Mouse (Mus musculus): ENCODE measurements at regions not wholly inside any gene's neighbourhood (a gene's known extent, or its start where the extent isn't known, plus 50 kb on each side); places are given as distances from the start of the nearest gene placed in this dataset.

- Histone ChIP-seq H3K9me3 (ENCODE audit: control insufficient read depth, low read length) (no peaks in the 10 kb centered on the region), H3K9ac (ENCODE audit: low read length) (no peak overlapping the region), H3K27me3 (ENCODE audit: control insufficient read depth, insufficient read depth, low read depth, low read length) (no peaks in the 10 kb centered on the region), H3K4me3 (ENCODE audit: low read length) (no peak overlapping the region), H3K4me2 (ENCODE audit: low read depth, low read length) (no peak overlapping the region), H3K27ac (ENCODE audit: low read length) (no peak overlapping the region), H3K36me3 (ENCODE audit: control insufficient read depth, insufficient read depth, low read length) (no peaks in the 10 kb centered on the region), H3K4me1 (replicated peaks; ENCODE audit: control insufficient read depth, insufficient read depth, low read length) (no peaks in the 10 kb centered on the region)
- WGBS, result 29% methylated on average over 3 of the region's 3 CpGs
- no peak for ATAC-seq (ENCODE audit: low read depth)
These were observed 65.2 kb downstream of the Slc30a10 start for GRCm38 (mm10) chr1:185519811-185520210.

GRCm38 (mm10) chr1:185524020-185524419, 69.4 kb downstream of the Slc30a10 start:
- Histone ChIP-seq H3K9me3 (ENCODE audit: control insufficient read depth, low read length) (no peaks in the 10 kb centered on the region), H3K4me3 (ENCODE audit: low read length) (no peak overlapping the region), H3K4me1 (replicated peaks; ENCODE audit: control insufficient read depth, insufficient read depth, low read length) (no peaks in the 10 kb centered on the region), H3K9ac (ENCODE audit: low read length) (no peak overlapping the region), H3K36me3 (ENCODE audit: control insufficient read depth, insufficient read depth, low read length) (no peaks in the 10 kb centered on the region), H3K4me2 (ENCODE audit: low read depth, low read length) (no peak overlapping the region), H3K27ac (ENCODE audit: low read length) (no peak overlapping the region), H3K27me3 (ENCODE audit: control insufficient read depth, insufficient read depth, low read depth, low read length) (no peaks in the 10 kb centered on the region)
- WGBS, result 56% methylated on average over 10 of the region's 10 CpGs
- ATAC-seq (ENCODE audit: low read depth), result peak; percentile 28; the same call in 1 of the 2 replicates

GRCm38 (mm10) chr1:185533471-185533870, 78.8 kb downstream of the Slc30a10 start:
- H3K27me3 ChIP-seq (ENCODE audit: control insufficient read depth, insufficient read depth, low read depth, low read length), result no peaks in the 10 kb centered on the region
- ATAC-seq (ENCODE audit: low read depth), result no peak
- no peaks in the 10 kb centered on the region for H3K9me3 ChIP-seq (ENCODE audit: control insufficient read depth, low read length)
- 92% methylated on average over 5 of the region's 5 CpGs for WGBS
- H3K9ac ChIP-seq (ENCODE audit: low read length), result no peak overlapping the region
- H3K27ac ChIP-seq (ENCODE audit: low read length), result no peak overlapping the region
- no peaks in the 10 kb centered on the region for H3K36me3 ChIP-seq (ENCODE audit: control insufficient read depth, insufficient read depth, low read length)
- no peaks in the 10 kb centered on the region for H3K4me1 ChIP-seq (replicated peaks; ENCODE audit: control insufficient read depth, insufficient read depth, low read length)
- H3K4me3 ChIP-seq (ENCODE audit: low read length), result no peak overlapping the region
- no peak overlapping the region for H3K4me2 ChIP-seq (ENCODE audit: low read depth, low read length)

GRCm38 (mm10) chr1:185534129-185534528, 79.5 kb downstream of the Slc30a10 start:
- 74% methylated on average over 1 of the region's 1 CpGs for WGBS
- Histone ChIP-seq H3K9ac (ENCODE audit: low read length) (no peak overlapping the region), H3K4me2 (ENCODE audit: low read depth, low read length) (no peak overlapping the region), H3K27ac (ENCODE audit: low read length) (no peak overlapping the region), H3K27me3 (ENCODE audit: control insufficient read depth, insufficient read depth, low read depth, low read length) (no peaks in the 10 kb centered on the region), H3K4me3 (ENCODE audit: low read length) (no peak overlapping the region), H3K9me3 (ENCODE audit: control insufficient read depth, low read length) (no peaks in the 10 kb centered on the region), H3K36me3 (ENCODE audit: control insufficient read depth, insufficient read depth, low read length) (no peaks in the 10 kb centered on the region), H3K4me1 (replicated peaks; ENCODE audit: control insufficient read depth, insufficient read depth, low read length) (no peaks in the 10 kb centered on the region)
- no peak for ATAC-seq (ENCODE audit: low read depth)

- Histone ChIP-seq H3K9me3 (ENCODE audit: control insufficient read depth, low read length) (no peaks in the 10 kb centered on the region), H3K4me2 (ENCODE audit: low read depth, low read length) (no peak overlapping the region), H3K9ac (ENCODE audit: low read length) (no peak overlapping the region), H3K27ac (ENCODE audit: low read length) (no peak overlapping the region), H3K4me1 (replicated peaks; ENCODE audit: control insufficient read depth, insufficient read depth, low read length) (no peaks in the 10 kb centered on the region), H3K36me3 (ENCODE audit: control insufficient read depth, insufficient read depth, low read length) (no peaks in the 10 kb centered on the region), H3K4me3 (ENCODE audit: low read length) (no peak overlapping the region), H3K27me3 (ENCODE audit: control insufficient read depth, insufficient read depth, low read depth, low read length) (no peaks in the 10 kb centered on the region)
- WGBS, result 63% methylated on average over 6 of the region's 6 CpGs
- peak; percentile 26; the same call in 1 of the 2 replicates for ATAC-seq (ENCODE audit: low read depth)
These were observed 80.7 kb downstream of the Slc30a10 start for GRCm38 (mm10) chr1:185535321-185535720.

GRCm38 (mm10) chr1:185537236-185537635, 82.6 kb downstream of the Slc30a10 start:
- Histone ChIP-seq H3K27me3 (ENCODE audit: control insufficient read depth, insufficient read depth, low read depth, low read length) (no peaks in the 10 kb centered on the region), H3K9me3 (ENCODE audit: control insufficient read depth, low read length) (no peaks in the 10 kb centered on the region), H3K27ac (ENCODE audit: low read length) (no peak overlapping the region), H3K4me3 (ENCODE audit: low read length) (no peak overlapping the region), H3K9ac (ENCODE audit: low read length) (no peak overlapping the region), H3K4me1 (replicated peaks; ENCODE audit: control insufficient read depth, insufficient read depth, low read length) (no peaks in the 10 kb centered on the region), H3K36me3 (ENCODE audit: control insufficient read depth, insufficient read depth, low read length) (no peaks in the 10 kb centered on the region), H3K4me2 (ENCODE audit: low read depth, low read length) (no peak overlapping the region)
- ATAC-seq (ENCODE audit: low read depth), result no peak
- 83% methylated on average over 4 of the region's 4 CpGs for WGBS

GRCm38 (mm10) chr1:185539458-185539857, 84.8 kb downstream of the Slc30a10 start:
- Histone ChIP-seq H3K9ac (ENCODE audit: low read length) (no peak overlapping the region), H3K9me3 (ENCODE audit: control insufficient read depth, low read length) (no peaks in the 10 kb centered on the region), H3K4me2 (ENCODE audit: low read depth, low read length) (no peak overlapping the region), H3K4me3 (ENCODE audit: low read length) (no peak overlapping the region), H3K27ac (ENCODE audit: low read length) (no peak overlapping the region), H3K27me3 (ENCODE audit: control insufficient read depth, insufficient read depth, low read depth, low read length) (no peaks in the 10 kb centered on the region), H3K4me1 (replicated peaks; ENCODE audit: control insufficient read depth, insufficient read depth, low read length) (no peaks in the 10 kb centered on the region), H3K36me3 (ENCODE audit: control insufficient read depth, insufficient read depth, low read length) (no peaks in the 10 kb centered on the region)
- 44% methylated on average over 1 of the region's 1 CpGs for WGBS
- no peak for ATAC-seq (ENCODE audit: low read depth)

GRCm38 (mm10) chr1:185546346-185546745, 91.7 kb downstream of the Slc30a10 start:
- H3K4me2 ChIP-seq (ENCODE audit: low read depth, low read length), result no peak overlapping the region
- no peaks in the 10 kb centered on the region; the same call in 1 of the 2 replicates for H3K4me1 ChIP-seq (replicated peaks; ENCODE audit: control insufficient read depth, insufficient read depth, low read length)
- H3K4me3 ChIP-seq (ENCODE audit: low read length), result no peak overlapping the region
- H3K36me3 ChIP-seq (ENCODE audit: control insufficient read depth, insufficient read depth, low read length), result no peaks in the 10 kb centered on the region
- H3K9ac ChIP-seq (ENCODE audit: low read length), result no peak overlapping the region
- no peak overlapping the region for H3K27ac ChIP-seq (ENCODE audit: low read length)
- ATAC-seq (ENCODE audit: low read depth), result peak; percentile 35; the same call in 1 of the 2 replicates
- no peaks in the 10 kb centered on the region for H3K9me3 ChIP-seq (ENCODE audit: control insufficient read depth, low read length)
- H3K27me3 ChIP-seq (ENCODE audit: control insufficient read depth, insufficient read depth, low read depth, low read length), result no peaks in the 10 kb centered on the region

GRCm38 (mm10) chr1:185572761-185573530, 118.3 kb downstream of the Slc30a10 start:
- no peak overlapping the region for H3K9ac ChIP-seq (ENCODE audit: low read length)
- H3K27ac ChIP-seq (ENCODE audit: low read length), result no peak overlapping the region
- 56% methylated on average over 9 of the region's 9 CpGs for WGBS
- no peaks in the 10 kb centered on the region for H3K4me1 ChIP-seq (replicated peaks; ENCODE audit: control insufficient read depth, insufficient read depth, low read length)
- no peaks in the 10 kb centered on the region for H3K27me3 ChIP-seq (ENCODE audit: control insufficient read depth, insufficient read depth, low read depth, low read length)
- no peaks in the 10 kb centered on the region for H3K36me3 ChIP-seq (ENCODE audit: control insufficient read depth, insufficient read depth, low read length)
- H3K4me2 ChIP-seq (ENCODE audit: low read depth, low read length), result no peak overlapping the region
- no peaks in the 10 kb centered on the region for H3K9me3 ChIP-seq (ENCODE audit: control insufficient read depth, low read length)
- H3K4me3 ChIP-seq (ENCODE audit: low read length), result no peak overlapping the region
- ATAC-seq (ENCODE audit: low read depth), result no peak
